Mouse (Mus musculus) midbrain, postnatal 0 days (tissue): ENCODE data around the gene Ltb4r2. TPM values are rescaled to one million over a fixed set of nuclear protein-coding genes. Genes with fewer than 3 reads are reported as not detected.
A peak's percentile ranks its signal among the peaks of the same experiment; 100 is the strongest.

Experiments used
- ATAC-seq: fragments of 200-750 bp; cut with Nextera tagmentation; 2 replicates; pipeline ENCODE4 v1.8.0; 2017; ENCODE audit warnings: moderate number of reproducible peaks, mild to moderate bottlenecking, moderate TSS enrichment, moderate library complexity; ENCODE audit not compliant: low FRiP score
- DNase-seq: peaks from one replicate; pipeline ENCODE4 v3.0.0-alpha.2; 2015; ENCODE audit warnings: low spot score
- H3K27ac ChIP-seq: fragments of 300-500 bp; sonication (generic); 2 replicates; pipeline ENCODE4 v1.5.1; 2014; ENCODE audit warnings: low read depth, mild to moderate bottlenecking, low read length, mixed read lengths
- H3K27me3 ChIP-seq: fragments of 300-500 bp; sonication (generic); 2 replicates; pipeline ENCODE4 v1.6.1; 2014; ENCODE audit warnings: low read length, control low read depth, mixed read lengths; ENCODE audit not compliant: insufficient read depth
- H3K36me3 ChIP-seq: fragments of 300-500 bp; sonication (generic); 2 replicates; pipeline ENCODE4 v1.6.1; 2014; ENCODE audit warnings: low read length, control low read depth, mixed read lengths; ENCODE audit not compliant: insufficient read depth
- H3K4me1 ChIP-seq: fragments of 300-500 bp; sonication (generic); 2 replicates; pipeline ENCODE4 v1.6.1; 2014; ENCODE audit warnings: mild to moderate bottlenecking, control low read depth, antibody characterized with exemption, low read length, mixed read lengths; ENCODE audit not compliant: insufficient read depth
- H3K4me2 ChIP-seq: fragments of 300-500 bp; sonication (generic); 2 replicates; pipeline ENCODE4 v1.6.1; 2014; ENCODE audit warnings: low read depth, mild to moderate bottlenecking, low read length, mixed read lengths; ENCODE audit not compliant: poor library complexity, severe bottlenecking
- H3K4me3 ChIP-seq: fragments of 300-500 bp; sonication (generic); 2 replicates; pipeline ENCODE4 v1.5.1; 2014; ENCODE audit warnings: low read depth, mild to moderate bottlenecking, low read length, moderate library complexity
- H3K9ac ChIP-seq: fragments of 300-500 bp; sonication (generic); replicated peaks from 2 replicates; pipeline ENCODE4 v1.6.1; 2014; ENCODE audit warnings: mild to moderate bottlenecking, low read length, moderate library complexity, mixed read lengths; ENCODE audit not compliant: poor library complexity, severe bottlenecking
- H3K9me3 ChIP-seq: fragments of 300-500 bp; sonication (generic); 2 replicates; pipeline ENCODE4 v1.6.1; 2016; ENCODE audit warnings: low read length, control low read depth
- CTCF ChIP-seq: IDR thresholded peaks from 2 replicates; pipeline ENCODE4 v1.5.1; 2016; ENCODE audit warnings: antibody characterized with exemption, mild to moderate bottlenecking
- WGBS: fragments of 180-500 bp; shearing (Covaris S2); extraction: QIAGEN DNeasy Blood & Tissue Kit; methylation state at CpG from one replicate; pipeline ENCODE4 v1.1.7; 2014; 5-methylcytosine and 5-hydroxymethylcytosine counted together
- polyA plus RNA-seq: library from polyadenylated mRNA; unstranded; fragments of >200 nt; fragmentation: Nextera tagmentation; extraction: Ambion mirVana; gene quantifications from 2 replicates; pipeline ENCODE4 v1.2.1, GENCODE M21; 2015
- total RNA-seq: library from RNA; depleted of rRNA; stranded (reverse); fragments of >200 nt; gene quantifications from 2 replicates; pipeline ENCODE4 v1.2.3, GENCODE M21; 2014

The Ltb4r2 gene
- total and polyA plus RNA-seq, 2 experiments from 2014 or later: 0.38 to 0.60 TPM

- no peak for TF ChIP-seq CTCF
- H3K4me2 ChIP-seq: no peak overlapping the region
- peaks cover 5% of the 10 kb centered on the region; the same call in 1 of the 2 replicates for H3K36me3 ChIP-seq
- ATAC-seq (no peak), DNase-seq (no peak)
- H3K9me3 ChIP-seq: no peaks in the 10 kb centered on the region
- H3K4me1 ChIP-seq: no peaks in the 10 kb centered on the region
- 84% methylated on average over 10 of the region's 10 CpGs for WGBS
- H3K27me3 ChIP-seq: peaks cover 2% of the 10 kb centered on the region; the same call in 1 of the 2 replicates
- H3K27ac ChIP-seq: no peak overlapping the region
- H3K4me3 ChIP-seq: no peak overlapping the region
- no peak overlapping the region for H3K9ac ChIP-seq
These were observed 27.3 kb upstream of the Ltb4r2 start for GRCm38 (mm10) chr14:55733889-55734288.

GRCm38 (mm10) chr14:55734869-55735268 is 26.4 kb upstream of the Ltb4r2 start:
- peaks cover 2% of the 10 kb centered on the region; the same call in 1 of the 2 replicates for H3K27me3 ChIP-seq
- H3K4me1 ChIP-seq: no peaks in the 10 kb centered on the region
- H3K9me3 ChIP-seq: no peaks in the 10 kb centered on the region
- peaks cover 14% of the 10 kb centered on the region; the same call in 1 of the 2 replicates for H3K36me3 ChIP-seq
- no peak for TF ChIP-seq CTCF
- no peak for DNase-seq
- no peak overlapping the region for H3K4me2 ChIP-seq
- H3K9ac ChIP-seq: no peak overlapping the region
- no peak for ATAC-seq
- 78% methylated on average over 7 of the region's 7 CpGs for WGBS
- H3K27ac ChIP-seq: no peak overlapping the region
- no peak overlapping the region for H3K4me3 ChIP-seq

GRCm38 (mm10) chr14:55735334-55735733 is 25.9 kb upstream of the Ltb4r2 start:
- Histone ChIP-seq H3K27me3 (peaks cover 2% of the 10 kb centered on the region; the same call in 1 of the 2 replicates), H3K4me3 (no peak overlapping the region), H3K27ac (no peak overlapping the region), H3K9ac (no peak overlapping the region), H3K4me1 (no peaks in the 10 kb centered on the region), H3K9me3 (no peaks in the 10 kb centered on the region), H3K36me3 (peaks cover 14% of the 10 kb centered on the region; the same call in 1 of the 2 replicates), H3K4me2 (no peak overlapping the region)
- DNase-seq (no peak), ATAC-seq (no peak)
- 75% methylated on average over 3 of the region's 3 CpGs for WGBS
- TF ChIP-seq CTCF: no peak

GRCm38 (mm10) chr14:55735758-55736157 is 25.5 kb upstream of the Ltb4r2 start:
- 82% methylated on average over 4 of the region's 4 CpGs for WGBS
- H3K27me3 ChIP-seq: peaks cover 2% of the 10 kb centered on the region; the same call in 1 of the 2 replicates
- peaks cover 14% of the 10 kb centered on the region; the same call in 1 of the 2 replicates for H3K36me3 ChIP-seq
- H3K27ac ChIP-seq: no peak overlapping the region
- ATAC-seq (no peak), DNase-seq (no peak)
- no peaks in the 10 kb centered on the region for H3K4me1 ChIP-seq
- H3K9ac ChIP-seq: no peak overlapping the region
- no peak overlapping the region for H3K4me2 ChIP-seq
- H3K9me3 ChIP-seq: no peaks in the 10 kb centered on the region
- no peak overlapping the region for H3K4me3 ChIP-seq
- TF ChIP-seq CTCF: no peak

GRCm38 (mm10) chr14:55737086-55737687 is 24.0 kb upstream of the Ltb4r2 start:
- TF ChIP-seq CTCF: no peak
- Histone ChIP-seq H3K27ac (no peak overlapping the region), H3K4me2 (no peak overlapping the region), H3K9me3 (no peaks in the 10 kb centered on the region), H3K27me3 (peaks cover 2% of the 10 kb centered on the region; the same call in 1 of the 2 replicates), H3K4me1 (no peaks in the 10 kb centered on the region), H3K9ac (no peak overlapping the region), H3K36me3 (peaks cover 18% of the 10 kb centered on the region; the same call in 1 of the 2 replicates), H3K4me3 (no peak overlapping the region)
- DNase-seq: no peak
- ATAC-seq: no peak
- WGBS: 83% methylated on average over 9 of the region's 9 CpGs

- H3K36me3 ChIP-seq: peaks cover 13% of the 10 kb centered on the region; the same call in 1 of the 2 replicates
- no peaks in the 10 kb centered on the region for H3K27me3 ChIP-seq
- no peak overlapping the region for H3K9ac ChIP-seq
- no peak overlapping the region for H3K27ac ChIP-seq
- WGBS: 18% methylated on average over 10 of the region's 10 CpGs
- ATAC-seq (peak; percentile 63; the same call in 1 of the 2 replicates), DNase-seq (peak; percentile 83)
- peak overlapping the region; percentile 10; the same call in 1 of the 2 replicates for H3K4me2 ChIP-seq
- 0 out of 2 replicates have a peak overlapping the region, but pooled peaks have one; percentile 0 for H3K4me3 ChIP-seq
- H3K9me3 ChIP-seq: no peaks in the 10 kb centered on the region
- peak; percentile 98 for TF ChIP-seq CTCF
- H3K4me1 ChIP-seq: peaks cover 14% of the 10 kb centered on the region
These were observed 17.5 kb upstream of the Ltb4r2 start for GRCm38 (mm10) chr14:55743711-55744110.
